Mouse (Mus musculus) bone marrow macrophage, adult 2 months (primary cell): ENCODE results near the gene Sept8.

Experiments used
- CTCF ChIP-seq: IDR thresholded peaks from 2 replicates; pipeline ENCODE4 v1.5.1; 2012; ENCODE audit warnings: low read depth, mild to moderate bottlenecking, low read length, moderate library complexity
- POLR2A ChIP-seq: IDR thresholded peaks from 2 replicates; pipeline ENCODE4 v1.6.1; 2012; ENCODE audit warnings: mild to moderate bottlenecking, low read depth, low read length, borderline replicate concordance

- no peak for TF ChIP-seq CTCF
- TF ChIP-seq POLR2A, result no peak
Measured at GRCm38 (mm10) chr11:53539002-53539491, 20.0 kb downstream of the Sept8 start.
